Mouse (Mus musculus) gastrocnemius, postnatal 10 days (tissue): ENCODE measurements around the gene Tyw3. TPM values are rescaled to one million over a fixed set of nuclear protein-coding genes. Genes with fewer than 3 reads are reported as not detected.
"Not testable (repeated sequence)": the region's sequence is repeated elsewhere in the genome, so short reads cannot be mapped to it uniquely, and the experiment has no call there.

Experiments
- DNase-seq: peaks from one replicate; pipeline ENCODE4 v3.0.0; 2021; ENCODE audit warnings: mixed read lengths
- long read RNA-seq, 2 experiments: library from polyadenylated mRNA; stranded (forward); transcript quantifications; one replicate each; pipeline ENCODE4 v2.0.0; 2021
- total RNA-seq, 2 experiments: library from RNA; stranded (reverse); gene quantifications; 2 replicates each; pipeline ENCODE4 v1.2.3; 2021

Tyw3 gene
- total RNA-seq, result 1 to 10 TPM; 3.1 TPM
- long read RNA-seq, experiment 1, full-length matches to known transcripts, result 6 of 6 reads
- long read RNA-seq, experiment 1, partial matches to known transcripts, result 0 of 6 reads
- long read RNA-seq, experiment 1, other reads (novel, unspliced or antisense), result 0 of 6 reads
- long read RNA-seq, experiment 2, full-length matches to known transcripts, result 1 of 3 reads
- long read RNA-seq, experiment 2, partial matches to known transcripts, result 0 of 3 reads
- long read RNA-seq, experiment 2, other reads (novel, unspliced or antisense), result 2 of 3 reads

DNA sequence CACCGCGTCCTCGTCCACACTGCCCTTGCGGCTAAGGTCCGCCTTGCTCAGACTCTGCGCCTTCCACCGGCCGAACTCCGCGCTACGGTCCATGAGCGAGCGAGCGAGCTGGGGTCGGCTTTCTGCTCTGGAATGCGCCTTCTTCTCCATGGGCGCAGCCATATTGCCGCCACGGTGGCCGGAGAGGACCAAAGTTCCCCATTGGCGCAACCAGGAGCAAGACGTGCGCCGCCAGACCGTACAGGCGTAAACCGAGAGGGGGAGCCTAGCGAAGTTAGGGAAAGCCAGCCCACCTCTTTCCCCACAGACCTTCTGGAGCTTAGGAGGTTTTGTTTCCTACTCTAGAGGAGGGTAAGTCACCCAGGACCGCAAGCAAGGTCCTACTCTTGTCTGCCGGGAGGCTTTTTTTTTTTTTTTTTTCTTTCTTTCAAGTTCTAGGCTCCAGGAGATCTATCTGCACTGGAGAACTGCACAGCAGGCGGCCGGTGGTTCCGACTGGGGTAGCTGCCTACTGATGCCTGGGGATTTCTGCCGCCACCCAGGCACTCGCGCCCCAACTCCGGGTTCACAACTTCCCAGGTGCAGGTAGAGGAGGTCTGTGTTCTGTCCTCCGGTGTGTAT, at the start of gene Tyw3:
Tyw3 (minus strand) TSS at position 171 of the 621 bp plus-strand sequence.
- DNase-seq, result peak; percentile 98

DNA sequence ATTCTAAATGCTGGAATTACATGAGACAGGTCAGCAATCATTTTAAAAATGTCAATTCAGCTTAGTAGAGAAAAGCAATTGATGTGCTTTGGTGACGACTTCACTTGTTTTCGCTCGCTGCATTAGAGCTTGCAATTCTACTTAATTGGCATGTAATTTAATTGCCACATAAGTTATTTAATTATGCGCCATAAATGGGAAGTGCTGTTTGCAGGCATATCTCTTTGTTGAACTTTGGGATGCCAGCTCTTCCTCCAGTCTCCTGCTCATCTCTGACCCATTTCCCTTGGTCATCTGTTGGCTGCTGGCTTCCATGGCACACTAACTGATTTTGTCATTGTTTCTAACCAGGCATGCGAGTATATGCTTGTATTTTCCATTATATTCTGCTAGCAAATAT, 36.2 kb upstream of the Tyw3 start:
- no peak for DNase-seq

DNA sequence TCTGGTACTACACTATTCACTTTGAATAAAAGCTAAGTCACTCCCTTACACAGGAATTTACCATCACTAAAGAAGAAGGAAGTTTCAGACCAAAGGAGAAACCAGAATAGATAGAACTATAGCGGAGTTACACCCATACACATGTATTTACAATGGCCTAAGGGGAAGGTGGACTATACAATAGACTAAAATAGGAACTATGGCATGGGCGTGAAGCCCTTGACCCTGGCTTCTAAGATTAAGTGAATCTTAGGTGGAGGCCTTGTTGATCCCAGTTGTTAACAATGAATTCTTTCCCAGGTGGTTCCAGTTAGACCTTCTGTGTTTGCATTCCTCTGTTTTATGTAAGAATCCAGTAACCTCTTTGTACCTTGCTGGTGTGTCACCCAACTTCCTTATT, 34.4 kb upstream of the Tyw3 start:
- DNase-seq, result not testable (repeated sequence)

DNA sequence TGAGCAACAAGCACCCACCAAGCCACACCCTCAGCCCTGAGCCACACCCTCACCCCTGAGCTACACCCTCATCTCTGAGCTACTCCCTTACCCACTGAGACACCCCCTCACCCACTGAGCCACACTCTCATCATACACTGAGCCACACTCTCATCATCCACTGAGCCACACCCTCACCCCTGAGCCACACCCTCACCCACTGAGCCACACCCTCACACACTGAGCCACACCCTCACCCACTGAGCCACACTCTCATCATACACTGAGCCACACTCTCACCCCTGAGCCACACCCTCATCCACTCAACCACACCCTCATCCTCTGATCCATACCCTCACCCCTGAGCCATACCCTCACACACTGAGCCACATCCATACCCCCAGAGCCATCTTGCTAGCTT, 31.4 kb upstream of the Tyw3 start:
- DNase-seq, result no peak

DNA sequence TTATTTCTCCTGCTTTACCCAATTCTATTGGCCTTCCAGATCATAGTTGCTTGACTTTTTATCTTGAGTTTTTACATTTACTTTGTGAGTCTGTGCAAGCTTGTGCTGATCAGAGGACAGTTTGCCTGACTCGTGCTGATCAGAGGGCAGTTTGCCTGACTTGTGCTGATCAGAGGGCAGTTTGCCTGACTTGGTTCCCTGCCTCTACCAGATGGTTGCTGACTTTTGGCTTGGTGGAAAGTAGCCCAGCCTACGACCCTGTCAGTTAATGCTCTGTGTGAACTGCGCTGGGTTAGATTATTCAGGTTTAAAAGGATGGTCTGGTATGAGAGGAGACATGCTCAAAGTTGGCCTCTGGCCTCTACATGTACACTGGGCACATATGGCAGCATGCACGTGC, 19.2 kb upstream of the Tyw3 start:
- no peak for DNase-seq

DNA sequence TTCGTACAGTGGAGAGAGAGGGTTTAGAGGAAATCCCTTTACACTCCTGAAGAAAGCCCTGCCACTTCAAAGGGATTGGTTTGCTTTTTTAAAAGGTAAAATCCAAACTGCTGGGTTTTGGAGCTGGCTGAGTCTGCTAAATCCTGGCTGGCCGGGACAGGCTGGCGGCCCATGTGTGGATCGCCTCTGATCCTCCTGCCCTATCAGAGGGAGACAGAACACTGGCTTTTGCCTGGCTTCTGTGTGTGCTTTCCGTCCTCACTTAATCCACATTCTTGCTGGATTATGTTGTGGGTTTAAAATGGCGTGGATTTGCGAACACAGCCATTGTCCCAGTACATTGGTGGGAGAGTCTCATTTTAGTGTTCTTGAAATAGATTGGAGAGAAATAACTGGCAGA, 18.4 kb upstream of the Tyw3 start:
- DNase-seq, result no peak

DNA sequence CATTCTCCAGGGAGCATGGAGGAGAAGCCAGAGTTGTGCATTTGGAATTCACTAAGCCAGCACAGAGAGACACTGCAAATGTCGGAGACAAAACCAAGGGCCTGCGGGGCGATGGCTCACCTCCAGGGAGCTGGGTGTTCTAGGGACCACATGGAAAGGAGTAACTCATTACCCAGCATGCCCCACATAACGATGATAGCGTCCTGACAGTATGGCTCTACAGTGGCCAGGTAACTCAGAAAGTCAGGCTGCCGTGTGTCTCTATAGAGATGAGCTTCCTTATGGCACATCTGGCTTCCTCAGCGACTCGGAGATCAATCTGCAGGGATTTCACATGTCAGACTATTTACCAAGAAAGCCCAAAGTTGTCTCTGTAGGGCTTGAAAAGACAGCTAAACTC, 17.9 kb upstream of the Tyw3 start:
- DNase-seq, result no peak

DNA sequence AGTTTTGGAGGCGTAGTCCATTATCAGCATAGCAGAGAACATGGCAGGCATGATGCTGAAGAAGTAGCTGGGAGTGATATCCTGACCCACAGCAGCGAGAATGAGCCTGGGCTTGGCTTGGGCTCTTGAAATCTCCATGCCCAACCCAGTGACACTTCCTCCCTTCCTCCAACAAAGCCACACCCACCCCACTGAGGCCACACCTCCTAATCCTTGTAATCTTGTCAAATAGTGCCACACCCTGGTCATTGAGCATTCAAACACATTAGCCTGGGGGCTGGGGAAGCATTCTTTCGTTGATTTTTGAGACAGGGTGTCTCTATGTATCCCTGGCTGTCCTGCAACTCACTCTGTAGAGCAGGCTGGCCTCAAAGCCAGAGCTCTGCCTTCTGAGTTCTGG, 15.0 kb upstream of the Tyw3 start:
- DNase-seq, result no peak

DNA sequence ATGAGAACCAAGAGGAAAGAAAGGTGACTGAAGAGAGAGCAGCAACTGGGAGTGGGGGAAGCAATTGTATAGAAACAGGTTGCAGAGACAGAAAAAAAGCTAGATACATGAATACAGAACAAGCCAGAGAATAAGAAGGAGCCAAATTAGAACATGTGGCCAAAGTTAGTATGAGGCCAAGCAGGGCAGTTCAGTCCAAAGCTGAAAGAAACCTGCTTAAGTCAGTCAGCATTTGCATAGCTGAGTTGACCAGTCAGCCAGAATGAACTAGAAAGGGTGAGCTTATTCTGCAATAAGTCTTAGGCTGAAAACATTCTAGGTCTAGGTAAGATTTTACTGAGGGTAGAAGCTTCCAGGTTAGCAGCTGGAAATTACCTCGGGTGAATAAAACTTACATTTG, 11.0 kb upstream of the Tyw3 start:
- no peak for DNase-seq

DNA sequence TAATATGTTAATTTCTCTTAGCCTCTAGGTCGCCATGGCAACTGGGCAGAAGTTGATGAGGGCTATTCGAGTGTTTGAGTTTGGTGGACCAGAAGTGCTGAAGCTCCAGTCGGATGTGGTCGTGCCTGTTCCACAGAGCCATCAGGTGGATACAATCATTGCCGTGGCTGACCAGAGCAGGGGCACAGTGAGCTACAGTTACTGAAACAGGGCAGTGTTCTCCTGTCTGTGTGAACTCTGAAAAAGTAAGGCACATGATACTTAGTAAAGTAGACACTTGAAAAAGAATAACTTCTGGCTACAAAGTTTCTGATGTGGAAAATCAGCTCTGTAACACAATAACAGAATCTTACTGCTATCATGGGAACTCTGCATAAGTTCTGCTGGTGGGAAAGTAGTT, 8.0 kb upstream of the Tyw3 start:
- DNase-seq, result no peak

DNA sequence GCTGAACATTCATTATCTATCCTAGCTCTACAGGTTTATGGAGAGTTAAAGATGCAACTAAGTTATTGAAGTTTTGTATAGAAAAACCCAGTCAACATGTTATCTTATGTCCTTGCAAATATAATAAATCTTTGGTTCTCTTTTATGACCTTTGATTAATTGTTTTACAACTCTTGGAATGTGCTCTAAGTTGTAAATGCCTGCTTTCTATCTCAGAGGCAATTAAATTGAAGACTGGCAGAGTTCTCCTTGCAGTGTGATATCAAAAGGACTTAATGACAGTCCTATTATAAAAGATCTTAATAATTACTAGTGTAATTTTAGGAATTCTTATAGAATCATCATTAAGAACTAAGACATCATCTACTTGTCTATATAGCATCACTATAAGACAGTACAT, 5.2 kb upstream of the Tyw3 start:
- DNase-seq, result no peak

DNA sequence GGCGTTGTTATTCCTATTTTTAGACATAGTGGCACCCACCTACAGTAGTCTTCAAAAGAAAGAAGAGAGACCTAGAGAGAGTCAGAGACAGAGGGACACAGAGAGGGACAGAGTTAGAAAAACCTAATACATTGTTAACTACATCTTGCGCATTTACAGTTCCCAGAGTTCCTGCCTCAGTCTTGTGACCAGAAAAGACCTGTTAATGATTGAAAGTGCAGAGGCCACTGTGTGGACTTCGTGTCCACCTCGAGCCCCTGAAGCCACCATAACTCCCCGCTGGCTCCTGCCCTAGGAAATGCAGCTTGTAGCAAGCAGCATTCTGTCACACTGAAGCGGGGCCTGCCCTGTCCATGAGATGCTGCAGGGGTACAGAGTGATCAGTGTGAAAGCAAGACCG, 657 bp upstream of the Tyw3 start:
- DNase-seq, result no peak

DNA sequence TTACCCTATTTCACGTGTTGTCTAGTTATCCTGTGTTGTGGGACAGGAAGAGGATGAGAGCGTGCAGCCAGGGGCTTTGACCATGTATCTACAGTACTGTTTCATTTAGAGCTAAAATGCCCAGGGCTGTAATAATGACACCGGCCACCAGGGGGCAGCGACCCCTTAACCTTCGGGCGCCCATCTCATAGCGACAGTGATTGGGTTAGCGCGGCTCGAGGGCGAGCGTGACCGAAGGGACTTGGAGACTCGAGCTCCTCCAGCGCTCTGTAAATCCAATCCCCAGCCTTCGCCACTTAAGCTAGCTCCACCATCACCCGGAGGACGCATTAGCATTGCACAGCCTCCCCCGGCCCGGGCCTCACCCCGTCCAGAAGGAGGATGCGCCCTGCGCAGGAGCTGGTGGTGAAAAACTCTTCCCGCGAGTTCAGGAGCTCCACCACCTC, 393 bp downstream of the Tyw3 start, which contains the start of gene Cryz:
Cryz (plus strand) TSS at position 224 of the 446 bp plus-strand sequence.
- peak; percentile 92 for DNase-seq

DNA sequence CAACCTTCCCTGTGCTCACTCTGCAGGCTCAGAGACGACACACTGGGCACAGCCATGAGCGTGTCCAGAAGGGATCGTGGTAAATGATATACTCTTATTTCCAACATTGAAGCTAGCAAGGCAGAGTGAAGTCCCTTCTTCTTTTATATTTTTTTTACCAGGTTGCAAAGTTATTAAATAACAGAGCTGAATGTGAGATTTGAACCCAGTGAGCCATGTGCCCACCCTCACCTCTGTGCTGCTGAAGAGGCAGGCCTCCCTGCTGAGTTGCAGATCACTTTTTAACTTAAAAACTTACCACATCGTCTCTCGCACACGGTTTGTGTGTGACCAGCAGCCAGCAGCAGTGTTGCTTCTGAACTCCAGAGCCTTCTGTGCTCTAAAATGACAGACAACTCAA, 2.7 kb downstream of the Tyw3 start:
- DNase-seq, result no peak

DNA sequence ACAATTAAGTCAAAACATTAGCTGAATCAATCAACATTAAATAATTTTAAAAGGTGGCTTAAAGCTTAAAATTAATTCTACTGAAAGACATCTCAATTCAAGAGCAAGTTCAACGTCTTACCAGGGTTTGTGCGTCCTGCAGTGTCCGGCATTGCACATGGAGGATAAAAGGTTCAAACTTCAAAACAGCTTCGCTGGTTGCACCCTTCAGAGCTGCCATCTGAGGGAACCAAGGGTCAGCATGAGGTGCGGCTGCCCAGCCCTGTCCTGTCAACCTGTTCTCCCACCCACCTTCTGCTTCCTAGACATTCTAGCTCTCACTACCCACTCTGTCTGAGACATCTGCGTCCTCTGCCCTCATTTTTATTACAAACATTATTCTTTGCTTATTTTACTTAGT, 3.3 kb downstream of the Tyw3 start:
- DNase-seq, result no peak

DNA sequence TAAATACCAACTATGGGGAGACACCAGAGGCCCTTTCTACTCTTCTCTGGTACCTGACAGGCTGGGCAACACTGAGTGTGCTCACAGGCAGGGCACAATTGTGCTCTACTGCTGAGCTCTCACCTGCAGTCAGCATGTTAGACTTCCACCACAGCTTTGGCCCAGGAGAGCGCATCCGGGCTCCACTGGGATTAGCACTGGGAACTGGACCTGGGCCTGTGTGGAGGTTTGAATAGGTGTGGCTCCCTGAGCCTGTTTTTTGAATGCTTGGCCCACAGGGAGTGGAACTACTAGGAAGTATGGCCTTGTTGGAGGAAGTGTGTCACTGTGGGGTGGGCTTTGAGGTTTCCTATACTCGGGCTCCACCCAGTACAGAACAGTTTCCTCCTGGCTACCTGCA, 5.3 kb downstream of the Tyw3 start:
- no peak for DNase-seq

DNA sequence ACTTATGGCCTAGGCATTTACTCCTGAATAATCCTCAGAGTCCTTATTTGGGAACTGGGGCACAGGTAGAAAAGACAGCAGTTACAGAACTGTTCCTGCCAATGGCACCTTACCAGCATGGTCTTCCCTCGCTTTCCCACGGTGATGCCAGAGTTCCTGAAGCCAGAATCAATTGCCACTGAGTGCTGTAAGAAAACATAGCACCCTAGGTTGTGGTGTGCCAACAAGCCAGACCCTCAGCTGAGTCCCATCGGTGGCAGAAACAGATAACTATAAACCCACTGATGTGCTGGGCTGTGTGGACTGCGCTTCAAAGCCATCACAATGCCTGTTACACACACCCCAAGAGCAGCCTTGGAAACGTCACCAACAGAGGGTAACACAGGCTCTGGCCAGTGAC, 5.9 kb downstream of the Tyw3 start:
- no peak for DNase-seq

DNA sequence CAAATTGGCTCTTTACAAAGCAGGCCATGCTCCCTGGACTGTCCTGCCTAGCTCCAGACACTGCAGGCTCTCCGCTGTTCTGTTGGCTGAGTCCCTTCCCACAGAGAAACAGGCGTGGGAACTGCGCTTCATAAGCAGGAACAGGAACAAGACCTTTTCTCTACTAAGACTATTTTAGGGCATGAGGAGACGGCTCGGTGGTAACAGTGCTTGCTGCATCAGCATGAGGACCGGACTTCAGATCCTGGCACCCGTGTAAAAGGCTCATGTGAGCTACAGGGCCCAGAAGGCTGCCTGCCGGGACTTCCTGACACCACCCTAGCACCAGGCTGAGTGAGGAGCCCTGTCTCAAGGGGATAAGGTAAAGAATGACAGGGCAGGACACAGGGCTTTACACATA, 12.6 kb downstream of the Tyw3 start:
- no peak for DNase-seq

DNA sequence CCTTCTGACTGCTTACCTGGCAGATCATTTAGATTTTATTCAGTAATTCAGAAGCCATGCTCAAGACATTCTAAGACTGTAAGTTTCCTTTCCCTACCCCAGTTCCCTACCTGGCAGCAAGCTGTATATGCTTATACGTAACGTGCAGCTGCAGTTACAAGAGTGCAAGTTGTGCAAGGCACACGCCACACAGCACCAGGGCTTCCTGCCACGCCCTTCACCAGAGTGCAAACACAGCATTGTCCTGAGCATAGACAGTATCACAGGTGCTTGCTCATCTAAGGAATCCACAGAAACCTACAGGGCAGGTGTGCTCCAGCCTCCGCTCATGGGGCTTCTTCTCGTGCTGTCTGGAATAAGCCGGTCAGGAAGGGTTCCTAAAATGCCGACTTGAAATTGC, 19.0 kb downstream of the Tyw3 start:
- no peak for DNase-seq

DNA sequence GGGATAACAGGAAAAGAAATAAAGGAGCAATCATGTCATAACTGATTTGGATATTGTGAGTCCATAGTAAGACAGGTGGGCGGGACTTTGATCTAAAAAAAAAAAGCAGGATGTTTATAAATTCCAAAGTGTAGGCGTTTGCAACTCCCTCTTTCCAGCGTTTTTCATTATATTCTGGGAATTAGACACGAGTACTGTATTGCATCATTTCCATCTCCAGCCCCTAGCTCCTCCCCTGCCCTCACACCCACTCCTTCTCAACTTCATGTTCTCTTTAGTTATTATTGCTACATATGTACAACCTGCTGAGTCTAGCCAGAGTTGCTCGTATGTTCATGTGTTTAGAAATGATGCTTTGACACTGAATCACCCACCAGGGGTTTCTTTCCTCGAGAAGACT, 23.2 kb downstream of the Tyw3 start:
- DNase-seq, result no peak

DNA sequence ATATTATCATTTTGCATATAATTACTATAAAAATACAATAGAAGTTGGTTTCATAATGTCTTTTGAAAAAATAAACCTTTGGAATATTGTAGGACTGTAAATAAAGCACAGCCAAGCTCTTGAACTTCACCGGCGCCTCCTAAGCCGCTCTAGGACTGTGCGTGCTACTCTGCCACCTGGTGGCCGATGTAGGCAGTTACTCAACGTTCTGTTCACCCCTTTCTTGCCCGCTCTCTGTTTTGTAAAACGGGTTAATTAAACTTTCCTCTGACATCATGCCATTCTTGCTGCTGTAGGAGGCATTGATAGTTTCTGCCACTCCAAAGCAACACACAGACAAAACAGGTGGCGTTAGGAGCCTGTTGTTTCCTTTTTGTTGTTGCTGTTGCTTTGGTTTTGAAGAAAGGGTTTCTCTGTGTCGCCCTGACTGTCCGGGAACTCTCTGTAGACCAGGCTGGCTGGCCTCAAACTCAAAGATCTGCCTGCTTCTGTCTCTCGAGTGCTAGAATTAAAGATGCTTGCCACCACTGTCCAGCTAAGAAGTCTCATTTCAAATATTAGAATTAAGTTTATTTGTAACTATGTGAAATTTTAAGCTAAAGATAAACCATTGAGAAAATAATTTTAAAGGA, 24.4 kb downstream of the Tyw3 start:
- peak; percentile 79 for DNase-seq

DNA sequence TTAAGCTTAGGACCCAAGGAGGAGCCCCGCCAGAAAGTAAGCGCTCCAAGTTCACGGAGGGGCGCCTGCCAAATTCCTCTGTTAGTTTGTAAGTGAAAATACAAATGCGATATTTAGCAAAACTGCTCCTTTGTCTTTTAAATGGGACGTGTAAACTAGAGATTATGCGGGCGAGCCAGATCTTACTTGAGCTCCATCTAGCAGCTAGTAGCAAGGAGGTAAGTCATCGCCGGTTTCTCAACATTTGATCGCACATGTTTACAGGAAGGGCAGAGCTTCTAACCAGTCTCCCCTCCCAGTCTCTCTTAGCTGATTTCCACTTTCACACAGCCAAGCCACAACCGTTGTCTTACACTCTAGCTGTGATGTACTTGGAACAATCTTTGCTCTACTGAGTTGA, 26.1 kb downstream of the Tyw3 start:
- peak; percentile 43 for DNase-seq

DNA sequence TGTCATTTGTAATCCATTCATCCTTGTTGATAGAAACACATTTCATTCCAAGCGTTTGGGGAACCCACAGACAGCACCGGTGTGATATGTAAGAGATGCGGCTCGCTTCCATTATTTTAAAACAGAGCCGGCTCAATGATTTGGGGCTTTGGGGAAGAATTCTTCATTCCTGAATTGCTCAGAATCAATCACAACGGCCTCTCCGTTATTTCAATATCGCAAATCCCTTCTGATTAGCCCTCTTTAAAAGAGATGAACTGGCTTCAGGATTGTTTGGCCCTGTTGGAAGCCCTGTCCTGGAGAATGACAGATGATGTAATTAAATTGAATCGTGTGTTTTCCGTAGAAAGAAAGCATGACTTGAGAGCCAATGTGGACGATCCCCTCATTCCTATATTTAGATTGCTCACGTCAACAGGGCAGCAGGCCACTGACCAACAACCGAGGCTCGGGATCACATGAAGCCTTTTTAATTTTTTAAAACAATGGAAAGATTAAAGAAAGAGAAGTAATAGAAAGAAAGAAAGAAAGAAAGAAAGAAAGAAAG, 26.8 kb downstream of the Tyw3 start:
- no peak for DNase-seq

DNA sequence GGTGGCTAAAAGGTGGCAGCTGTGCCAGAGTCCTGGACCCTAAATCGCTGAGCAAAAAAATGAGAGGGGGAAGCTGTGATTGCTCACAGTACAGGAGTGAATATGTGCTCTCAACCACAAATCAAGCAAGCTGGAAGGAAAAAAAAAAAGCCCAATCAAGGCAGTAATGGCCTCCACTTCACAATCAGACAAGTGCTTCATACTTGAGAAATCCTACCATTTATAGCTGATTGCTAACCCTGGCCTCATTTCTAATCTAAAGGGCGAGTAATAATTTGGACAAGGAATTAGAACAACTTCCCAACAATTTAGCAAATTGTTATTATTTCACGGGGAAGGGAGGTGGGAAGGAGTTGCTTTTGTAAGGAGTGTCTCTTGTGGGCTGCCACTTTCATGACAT, 31.5 kb downstream of the Tyw3 start:
- DNase-seq, result no peak
